Mouse (Mus musculus) layer of hippocampus, postnatal 36 days (tissue): ENCODE data around the gene Lsm12. TPM values are rescaled to one million over a fixed set of nuclear protein-coding genes. Genes with fewer than 3 reads are reported as not detected.

Experiments
- DNase-seq, 2 experiments: peaks; one replicate each; pipeline ENCODE4 v3.0.0; 2022
- total RNA-seq, 2 experiments: library from RNA; stranded (reverse); gene quantifications; 2 replicates each; pipeline ENCODE4 v1.2.3; 2021

Lsm12 gene
- 10 to 100 TPM; 59.4 to 60.8 TPM for total RNA-seq

- DNase-seq: peak; percentile 94
Observed at GRCm38 (mm10) chr11:102184646-102185495, at the start of gene Lsm12. Gene Lsm12 (minus strand): TSS chr11:102185296.

GRCm38 (mm10) chr11:102230006-102230741 lies 45.1 kb upstream of the Lsm12 start, which contains the start of gene Hdac5:
Gene Hdac5 (minus strand): TSS chr11:102230166.
- DNase-seq: peak; percentile 96 to 97

- DNase-seq: no peak
Observed at GRCm38 (mm10) chr11:102229331-102229953, 44.3 kb upstream of the Lsm12 start.

GRCm38 (mm10) chr11:102228646-102229268 lies 43.7 kb upstream of the Lsm12 start:
- DNase-seq: no peak

GRCm38 (mm10) chr11:102228191-102228545 lies 43.1 kb upstream of the Lsm12 start:
- no peak for DNase-seq

- DNase-seq: no peak
Observed at GRCm38 (mm10) chr11:102227270-102228190, 42.4 kb upstream of the Lsm12 start.

GRCm38 (mm10) chr11:102226067-102226978 lies 41.2 kb upstream of the Lsm12 start:
- DNase-seq: no peak

- no peak for DNase-seq
Observed at GRCm38 (mm10) chr11:102225221-102225620, 40.1 kb upstream of the Lsm12 start.

- no peak for DNase-seq
Observed at GRCm38 (mm10) chr11:102224686-102225085, 39.6 kb upstream of the Lsm12 start.

GRCm38 (mm10) chr11:102223166-102223565 lies 38.1 kb upstream of the Lsm12 start:
- DNase-seq: no peak

GRCm38 (mm10) chr11:102221954-102222351 lies 36.9 kb upstream of the Lsm12 start:
- no peak for DNase-seq

GRCm38 (mm10) chr11:102221243-102221953 lies 36.3 kb upstream of the Lsm12 start:
- no peak for DNase-seq

GRCm38 (mm10) chr11:102220451-102220850 lies 35.4 kb upstream of the Lsm12 start:
- DNase-seq: no peak

GRCm38 (mm10) chr11:102219994-102220346 lies 34.9 kb upstream of the Lsm12 start:
- no peak for DNase-seq

GRCm38 (mm10) chr11:102219247-102219993 lies 34.3 kb upstream of the Lsm12 start:
- DNase-seq: no peak

GRCm38 (mm10) chr11:102218783-102219182 lies 33.7 kb upstream of the Lsm12 start:
- peak; percentile 94 to 96 for DNase-seq

GRCm38 (mm10) chr11:102217876-102218430 lies 32.9 kb upstream of the Lsm12 start:
- DNase-seq: no peak

GRCm38 (mm10) chr11:102217396-102217795 lies 32.3 kb upstream of the Lsm12 start:
- no peak for DNase-seq

GRCm38 (mm10) chr11:102216886-102217240 lies 31.8 kb upstream of the Lsm12 start:
- no peak for DNase-seq
